Mouse (Mus musculus) cerebellum, adult 2 months (tissue): ENCODE data around the gene Ptges3. TPM values are rescaled to one million over a fixed set of nuclear protein-coding genes. Genes with fewer than 3 reads are reported as not detected.
"Not testable (repeated sequence)": the region's sequence is repeated elsewhere in the genome, so short reads cannot be mapped to it uniquely, and the experiment has no call there.

Experiments used
- DNase-seq, 2 experiments: peaks; one replicate each; pipeline ENCODE4 v3.0.0; 2021
- H3K27ac ChIP-seq: fragments of 200-500 bp; 2 replicates; pipeline ENCODE4 v1.5.1; 2012; ENCODE audit warnings: low read length, control low read depth, inconsistent platforms; ENCODE audit not compliant: insufficient read depth
- H3K27me3 ChIP-seq: fragments of 200-500 bp; 2 replicates; pipeline ENCODE4 v1.6.1; 2012; ENCODE audit warnings: inconsistent platforms, mild to moderate bottlenecking, low read length, moderate library complexity; ENCODE audit not compliant: control insufficient read depth, insufficient read depth
- H3K4me1 ChIP-seq: fragments of 200-500 bp; 2 replicates; pipeline ENCODE4 v1.6.1; 2011; ENCODE audit warnings: low read length; ENCODE audit not compliant: control insufficient read depth, insufficient read depth
- H3K4me3 ChIP-seq: fragments of 200-500 bp; replicated peaks from 2 replicates; pipeline ENCODE3; 2011; ENCODE audit warnings: mild to moderate bottlenecking, low read depth, low read length, control low read depth; ENCODE audit not compliant: insufficient read depth
- CTCF ChIP-seq: fragments of 200-500 bp; IDR thresholded peaks from 2 replicates; pipeline ENCODE4 v1.5.1; 2011; ENCODE audit warnings: low read depth, mild to moderate bottlenecking, control low read depth, low read length, moderate library complexity, borderline replicate concordance; ENCODE audit not compliant: insufficient read depth
- POLR2A ChIP-seq: fragments of 200-500 bp; IDR thresholded peaks from 2 replicates; pipeline ENCODE4 v1.6.1; 2011; ENCODE audit warnings: low read length, control low read depth, borderline replicate concordance; ENCODE audit not compliant: insufficient read depth
- WGBS: fragments of 180-500 bp; shearing (Covaris S2); methylation state at CpG from one replicate; pipeline ENCODE4 v1.1.7; 2018; 5-methylcytosine and 5-hydroxymethylcytosine counted together
- polyA plus RNA-seq: library from polyadenylated mRNA; depleted of rRNA; stranded (reverse); fragments of >200 nt; gene quantifications from 2 replicates; pipeline ENCODE4 v1.2.3, GENCODE M21; 2012

The Ptges3 gene
- polyA plus RNA-seq, 1 experiment = 75.5 TPM

GRCm38 (mm10) chr10:128049741-128050140 lies 9.0 kb upstream of the Ptges3 start:
- Histone ChIP-seq H3K27me3 (no peaks in the 10 kb centered on the region), H3K4me3 (no peak overlapping the region), H3K27ac (no peak overlapping the region), H3K4me1 (no peaks in the 10 kb centered on the region; the same call in 1 of the 2 replicates)
- DNase-seq = no peak
- no peak for TF ChIP-seq POLR2A
- no peak for TF ChIP-seq CTCF
- WGBS = 91% methylated on average over 2 of the region's 2 CpGs

GRCm38 (mm10) chr10:128050355-128050754 lies 8.4 kb upstream of the Ptges3 start:
- Histone ChIP-seq H3K4me3 (no peak overlapping the region), H3K27ac (no peak overlapping the region), H3K27me3 (no peaks in the 10 kb centered on the region), H3K4me1 (no peaks in the 10 kb centered on the region)
- no peak for TF ChIP-seq CTCF
- TF ChIP-seq POLR2A = no peak
- DNase-seq = no peak
- WGBS = 88% methylated on average over 2 of the region's 2 CpGs

- H3K4me3 ChIP-seq = no peak overlapping the region
- H3K27me3 ChIP-seq = no peaks in the 10 kb centered on the region
- no peaks in the 10 kb centered on the region for H3K4me1 ChIP-seq
- no peak for DNase-seq
- 94% methylated on average over 5 of the region's 5 CpGs for WGBS
- H3K27ac ChIP-seq = no peak overlapping the region
- TF ChIP-seq CTCF (no peak), POLR2A (no peak)
Measured at GRCm38 (mm10) chr10:128051589-128051988, 7.2 kb upstream of the Ptges3 start.

- not testable (repeated sequence) for H3K27ac ChIP-seq, DNase-seq, H3K27me3 ChIP-seq, H3K4me3 ChIP-seq, H3K4me1 ChIP-seq
- 94% methylated on average over 1 of the region's 2 CpGs for WGBS
Measured at GRCm38 (mm10) chr10:128052136-128052535, 6.6 kb upstream of the Ptges3 start.

- WGBS = 94% methylated on average over 8 of the region's 8 CpGs
- no peak overlapping the region for H3K4me3 ChIP-seq
- no peak for TF ChIP-seq POLR2A
- no peak for TF ChIP-seq CTCF
- DNase-seq = no peak
- H3K27me3 ChIP-seq = no peaks in the 10 kb centered on the region
- peaks cover 4% of the 10 kb centered on the region; the same call in 1 of the 2 replicates for H3K4me1 ChIP-seq
- no peak overlapping the region for H3K27ac ChIP-seq
Measured at GRCm38 (mm10) chr10:128053001-128053400, 5.8 kb upstream of the Ptges3 start.

- H3K27me3 ChIP-seq = no peaks in the 10 kb centered on the region
- under 1% methylated on average over 18 of the region's 18 CpGs for WGBS
- H3K27ac ChIP-seq = peak overlapping the region; percentile 96
- H3K4me3 ChIP-seq = peak overlapping the region; percentile 97
- no peak for DNase-seq
- peaks cover 9% of the 10 kb centered on the region; the same call in 1 of the 2 replicates for H3K4me1 ChIP-seq
- TF ChIP-seq POLR2A = no peak
- TF ChIP-seq CTCF = no peak
Measured at GRCm38 (mm10) chr10:128058184-128058583, 570 bp upstream of the Ptges3 start.

- Histone ChIP-seq H3K4me1 (peaks cover 9% of the 10 kb centered on the region; the same call in 1 of the 2 replicates), H3K27ac (peak overlapping the region; percentile 68), H3K4me3 (peak overlapping the region; percentile 76), H3K27me3 (no peaks in the 10 kb centered on the region)
- WGBS = under 1% methylated on average over 62 of the region's 62 CpGs
- DNase-seq = no peak
- TF ChIP-seq CTCF (no peak), POLR2A (no peak)
Measured at GRCm38 (mm10) chr10:128059207-128059981, 640 bp downstream of the Ptges3 start.

GRCm38 (mm10) chr10:128061109-128061508 lies 2.4 kb downstream of the Ptges3 start:
- Histone ChIP-seq H3K27me3 (no peaks in the 10 kb centered on the region), H3K4me3 (no peak overlapping the region), H3K27ac (no peak overlapping the region), H3K4me1 (peaks cover 9% of the 10 kb centered on the region; the same call in 1 of the 2 replicates)
- TF ChIP-seq POLR2A (no peak), CTCF (no peak)
- no peak for DNase-seq
- 68% methylated on average over 5 of the region's 5 CpGs for WGBS
